Mouse (Mus musculus): ENCODE data around the gene Knl1.
"Not testable (repeated sequence)": the region's sequence is repeated elsewhere in the genome, so short reads cannot be mapped to it uniquely, and the experiment has no call there.

The Knl1 gene

DNA sequence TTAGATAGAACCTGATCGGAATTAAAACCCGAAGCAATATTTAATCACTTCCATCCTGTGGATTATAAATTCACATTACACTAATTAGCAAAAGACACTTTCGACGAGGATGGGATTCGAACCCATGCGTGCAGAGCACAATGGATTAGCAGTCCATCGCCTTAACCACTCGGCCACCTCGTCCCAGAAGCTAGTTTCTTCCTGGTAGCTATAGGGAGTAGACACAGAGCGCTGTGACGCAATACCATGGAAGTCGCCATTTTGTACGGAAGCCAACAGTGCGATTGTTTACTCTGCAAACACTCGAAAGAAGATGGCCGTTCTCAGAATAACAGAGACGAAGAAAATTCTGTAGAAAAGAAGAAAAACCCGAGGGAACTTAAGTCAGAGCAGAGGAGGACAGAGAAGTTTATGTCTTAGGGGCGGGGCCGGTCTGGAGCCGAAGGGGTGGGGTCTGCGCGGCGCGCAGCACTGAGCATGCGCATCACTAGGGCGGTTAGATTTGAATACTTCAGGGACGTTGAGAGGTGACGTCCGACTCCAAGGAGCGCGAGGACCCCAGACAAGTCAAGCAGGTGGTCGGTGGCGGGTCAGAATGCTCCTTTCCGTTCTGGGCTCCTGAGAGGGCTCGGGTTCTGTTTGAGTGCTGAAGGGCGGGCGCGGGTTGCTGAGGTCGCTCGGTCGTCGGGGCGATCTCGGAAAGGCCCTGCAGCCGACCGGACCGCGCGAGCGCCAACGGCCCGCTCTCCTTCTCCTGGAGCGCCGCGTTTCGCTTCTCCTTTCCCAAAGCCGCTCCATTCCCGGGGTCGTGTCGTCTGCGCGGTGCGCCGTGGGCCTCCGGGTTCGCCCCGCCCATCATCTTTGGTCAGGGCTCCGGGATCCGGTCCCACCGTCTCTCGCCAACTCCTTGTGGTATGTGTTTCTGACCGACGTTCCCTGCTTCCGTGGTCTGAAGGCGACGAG, at the start of gene Knl1:
TSS of gene Knl1 (plus strand) at position 471 of the 963 bp plus-strand sequence.
- peak; percentile 95 for DNase-seq (ENCODE audit: low read depth, low spot score)

DNA sequence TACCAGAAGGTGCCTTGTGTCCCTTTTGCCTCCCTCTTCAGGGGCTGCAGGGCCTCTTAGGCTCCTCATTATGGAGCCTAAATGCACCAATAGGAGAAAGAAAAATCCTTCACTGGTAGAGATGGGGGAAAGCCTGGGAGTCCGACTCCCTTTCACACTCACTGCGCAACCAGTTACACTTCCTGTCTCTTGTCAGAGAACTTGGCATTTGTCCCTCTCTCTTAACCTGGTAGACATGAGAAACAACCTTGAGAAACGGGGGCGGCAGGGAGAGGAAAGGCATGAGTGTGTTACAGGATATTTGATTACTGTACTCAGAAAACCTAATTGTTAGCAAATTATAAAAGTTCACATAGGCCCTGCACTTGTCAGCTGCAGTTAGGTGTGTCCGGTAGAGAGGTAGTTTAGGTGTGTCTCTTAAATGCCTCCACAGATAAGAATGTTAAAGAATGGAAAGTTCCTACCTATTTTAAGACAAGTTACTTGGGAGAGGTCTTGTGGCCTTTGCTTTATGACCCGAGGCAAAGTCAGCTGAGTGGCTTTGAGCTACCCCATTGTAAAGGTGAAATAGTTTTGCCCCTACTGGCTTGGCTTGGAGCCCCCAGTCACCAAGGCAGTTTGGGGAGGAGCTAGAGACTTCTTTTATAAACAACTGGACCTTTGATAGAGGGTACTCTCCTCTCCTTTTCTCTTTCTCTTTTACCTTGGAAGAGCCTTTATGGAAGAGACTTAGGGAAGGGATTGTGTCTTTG, 48.6 kb upstream of the Knl1 start:
- no peak for DNase-seq (ENCODE audit: low read depth, low spot score)

DNA sequence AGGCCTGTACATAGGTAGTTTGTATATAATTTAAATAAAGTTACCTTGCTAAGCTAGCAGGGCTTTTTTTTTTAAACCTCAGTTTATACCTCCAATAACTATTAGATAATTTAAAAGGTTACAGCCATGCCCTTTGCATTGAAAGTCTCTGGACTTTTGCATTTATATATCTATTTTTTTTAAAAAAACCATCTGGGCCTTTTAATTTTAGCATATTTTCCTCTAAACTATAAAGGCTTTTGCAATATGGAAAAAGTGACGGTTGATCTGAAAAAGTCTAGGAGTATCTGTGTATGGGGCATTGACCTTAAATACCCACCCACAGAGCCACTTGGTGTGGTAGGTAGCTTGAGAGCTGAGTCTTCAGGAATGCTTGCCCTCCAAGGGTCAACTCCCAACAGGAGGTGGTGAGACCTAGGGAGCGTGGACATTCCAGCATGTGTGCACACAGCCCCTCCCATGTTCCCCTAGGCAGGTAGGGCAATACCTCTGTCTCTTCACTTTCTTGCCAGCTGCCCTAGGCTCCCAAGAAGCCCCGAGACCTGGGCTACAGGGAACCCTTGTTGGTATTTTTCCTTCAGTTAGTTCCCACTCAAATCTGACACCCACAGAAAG, 47.8 kb upstream of the Knl1 start:
- DNase-seq (ENCODE audit: low read depth, low spot score): peak; percentile 23

DNA sequence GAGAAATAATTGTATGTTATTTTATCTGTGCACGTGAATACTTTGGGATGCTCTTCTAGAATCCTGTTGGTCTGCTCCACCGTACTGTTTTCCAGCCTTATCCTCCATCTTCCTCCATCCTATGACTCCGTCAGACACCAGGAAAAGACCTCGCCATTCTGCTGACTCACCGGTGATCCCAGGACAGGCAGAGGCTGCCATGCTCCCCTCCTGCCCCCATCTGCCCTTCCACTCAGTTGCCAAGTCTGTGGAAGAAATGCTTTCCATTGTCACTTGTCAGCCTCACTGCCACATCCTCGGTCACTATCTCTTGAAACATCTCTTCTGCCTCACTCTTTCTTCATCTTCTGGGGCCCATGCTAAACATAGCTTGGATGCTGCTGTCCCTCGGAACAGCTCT, 40.0 kb upstream of the Knl1 start:
- DNase-seq (ENCODE audit: low read depth, low spot score): no peak

DNA sequence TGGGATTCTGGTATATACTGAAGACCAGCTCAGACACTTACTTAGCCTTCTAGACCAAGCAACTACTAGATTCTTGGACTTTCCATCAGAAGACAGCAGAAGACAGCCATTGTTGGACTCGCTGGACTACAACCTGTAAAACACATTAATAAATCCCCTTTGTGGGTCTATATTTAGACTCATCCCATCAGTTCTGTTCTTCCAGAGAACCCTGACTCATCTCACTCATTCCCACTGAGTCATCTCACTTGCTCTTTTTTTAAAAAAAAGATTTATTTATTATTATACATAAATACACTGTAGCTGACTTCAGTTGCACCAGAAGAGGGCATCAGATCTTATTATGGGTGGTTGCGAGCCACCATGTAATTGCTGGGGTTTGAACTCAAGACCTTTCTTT, 37.5 kb upstream of the Knl1 start:
- DNase-seq (ENCODE audit: low read depth, low spot score): no peak

DNA sequence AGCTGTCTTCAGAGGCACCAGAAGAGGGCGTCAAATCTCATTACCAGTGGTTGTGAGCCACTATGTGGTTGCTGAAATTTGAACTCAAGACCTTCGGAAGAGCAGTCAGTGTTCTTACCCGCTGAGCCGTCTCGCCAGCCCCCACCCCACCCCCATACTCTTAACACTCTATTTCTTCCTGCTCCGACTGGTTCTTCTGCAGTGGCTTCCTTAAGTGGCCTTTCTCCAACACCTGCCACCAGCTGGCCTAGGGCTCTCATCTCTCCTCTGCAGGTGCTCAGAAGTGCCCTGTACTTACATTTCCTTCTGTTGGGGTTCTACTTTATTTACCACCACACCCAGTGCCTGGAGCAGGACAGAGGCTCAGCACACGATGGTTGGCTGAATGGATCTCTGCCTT, 31.9 kb upstream of the Knl1 start:
- no peak for DNase-seq (ENCODE audit: low read depth, low spot score)

DNA sequence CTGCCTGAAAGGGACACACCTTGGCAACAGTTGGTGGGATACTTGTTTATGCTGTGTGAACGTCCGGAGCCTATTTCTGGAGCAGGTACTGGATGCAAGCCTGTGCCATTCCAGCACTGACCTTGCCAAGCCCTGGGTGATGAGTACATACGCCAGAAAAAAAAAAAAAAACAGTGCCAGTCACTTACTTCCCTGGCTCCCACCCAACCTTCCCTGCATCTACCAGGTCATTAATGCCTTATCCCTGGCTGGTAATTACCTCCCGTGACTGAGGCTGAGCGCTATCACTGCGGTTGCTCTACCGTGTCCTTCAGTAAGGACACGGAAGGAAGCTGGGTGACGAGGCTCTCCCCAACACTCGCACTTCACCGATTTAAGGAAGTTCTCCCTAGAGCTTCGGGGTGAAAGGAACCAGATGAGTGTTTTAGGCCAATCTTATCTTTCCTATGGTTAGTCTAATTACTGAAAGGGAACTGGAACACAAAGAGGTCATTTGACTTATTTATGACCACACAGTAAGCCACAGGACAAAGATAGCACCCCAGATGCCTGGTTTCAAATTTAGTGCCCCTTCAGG, 31.2 kb upstream of the Knl1 start:
- no peak for DNase-seq (ENCODE audit: low read depth, low spot score)

DNA sequence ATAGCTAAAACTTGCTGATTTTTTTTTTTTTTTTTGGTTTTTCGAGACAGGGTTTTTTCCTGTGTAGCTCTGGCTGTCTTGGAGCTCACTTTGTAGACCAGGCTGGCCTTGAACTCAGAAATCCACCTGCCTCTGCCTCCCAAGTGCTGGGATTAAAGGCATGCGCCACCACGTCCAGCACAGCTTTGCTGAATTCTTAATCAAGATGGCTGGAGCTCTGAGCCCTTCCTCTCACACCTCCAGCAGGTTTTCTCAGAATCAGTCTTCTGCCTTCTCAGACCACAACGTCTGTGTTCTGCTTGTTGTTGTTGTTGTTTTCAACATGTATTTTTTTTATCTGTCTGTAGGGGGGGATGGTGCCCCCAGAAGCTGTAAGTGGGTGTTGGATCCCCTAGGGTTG, 30.6 kb upstream of the Knl1 start:
- DNase-seq (ENCODE audit: low read depth, low spot score): not testable (repeated sequence)

DNA sequence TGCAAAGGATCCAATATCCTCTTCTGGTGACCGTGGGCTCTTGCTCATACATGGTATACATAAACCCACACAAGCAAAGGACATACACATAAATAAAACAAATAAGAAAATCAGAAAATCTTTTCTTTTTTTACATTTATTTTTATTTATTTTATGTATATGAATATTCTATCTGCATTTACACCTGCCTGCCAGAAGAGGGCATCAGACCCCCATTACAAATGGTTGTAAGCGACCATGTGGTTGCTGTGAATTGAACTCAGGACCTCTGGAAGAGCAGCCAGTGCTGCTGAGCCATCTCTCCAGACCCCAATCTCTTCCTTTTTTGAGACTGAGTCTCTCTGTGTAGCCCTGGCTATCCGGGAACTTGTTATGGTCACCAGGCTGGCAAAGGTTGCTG, 29.3 kb upstream of the Knl1 start:
- no peak for DNase-seq (ENCODE audit: low read depth, low spot score)

DNA sequence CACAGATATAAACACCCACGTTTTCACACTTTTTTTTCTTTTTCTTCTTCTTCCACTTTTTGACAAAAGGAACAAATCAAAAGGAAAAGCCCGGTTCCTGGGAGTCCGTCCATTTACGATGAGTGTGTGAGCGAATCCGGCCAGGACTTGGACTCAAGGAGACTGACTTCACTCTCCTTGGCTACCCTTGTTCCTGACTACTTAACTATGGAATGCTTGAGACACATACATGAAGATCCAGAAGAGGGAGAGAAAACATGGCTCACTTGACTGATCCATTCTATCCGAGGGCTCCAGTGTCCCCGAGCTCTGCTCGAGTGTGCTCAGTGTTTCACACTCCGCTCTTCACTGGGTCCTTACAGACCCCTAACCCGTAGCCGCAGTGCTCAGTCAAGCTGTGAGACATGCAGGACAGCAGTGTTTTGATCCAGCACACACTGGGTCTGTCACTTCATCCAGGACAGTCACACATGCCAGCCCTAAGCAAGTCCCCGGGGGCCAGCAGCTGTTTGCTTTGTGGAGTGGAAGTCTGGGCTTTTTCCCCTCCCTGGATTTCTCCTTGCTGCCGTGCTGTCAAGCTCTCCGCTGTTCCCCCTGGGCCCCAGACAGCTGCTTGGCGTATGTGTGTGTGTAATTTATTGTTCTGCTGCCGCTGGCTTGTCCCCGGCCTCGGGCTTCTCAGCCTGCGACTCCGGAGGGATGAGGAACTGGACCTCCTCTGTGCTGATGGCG, 28.4 kb upstream of the Knl1 start:
- DNase-seq (ENCODE audit: low read depth, low spot score): no peak

DNA sequence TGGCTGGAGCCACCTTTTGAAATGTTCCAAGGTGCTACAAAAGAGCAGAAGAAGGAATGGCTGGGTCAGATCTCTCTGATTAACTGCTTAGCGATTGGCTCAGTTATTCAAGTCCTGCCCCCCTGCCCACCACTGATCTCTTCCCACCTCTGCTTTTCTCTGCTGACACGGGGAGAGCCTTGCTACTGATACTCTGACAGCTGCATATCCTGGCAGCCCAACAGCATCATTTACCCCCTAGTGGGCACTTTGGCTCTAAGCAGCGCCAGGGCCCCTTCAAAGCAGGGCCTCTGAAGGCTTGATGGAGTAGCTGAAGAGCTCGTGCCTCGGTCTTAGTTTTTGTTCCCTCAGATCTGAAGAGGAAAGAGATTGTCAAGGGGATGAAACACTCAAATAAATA, 27.8 kb upstream of the Knl1 start:
- DNase-seq (ENCODE audit: low read depth, low spot score): peak; percentile 58

DNA sequence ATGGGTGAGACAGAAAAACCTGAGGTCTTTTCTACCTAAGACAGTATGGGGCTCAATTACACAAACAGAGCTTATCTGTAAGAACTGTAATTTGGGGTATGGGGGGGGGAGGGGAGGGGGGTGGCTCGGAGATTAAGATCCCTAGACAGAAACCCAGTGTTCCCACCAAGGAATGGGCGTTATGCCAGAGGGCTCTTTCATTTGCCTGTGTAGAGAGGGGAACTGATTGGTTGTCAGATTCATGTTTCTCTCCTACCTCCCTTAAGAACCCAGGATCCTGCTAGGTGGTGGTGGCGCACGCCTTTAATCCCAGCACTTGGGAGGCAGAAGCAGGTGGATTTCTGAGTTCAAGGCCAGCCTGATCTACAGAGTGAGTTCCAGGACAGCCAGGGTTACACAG, 27.4 kb upstream of the Knl1 start:
- DNase-seq (ENCODE audit: low read depth, low spot score): no peak

DNA sequence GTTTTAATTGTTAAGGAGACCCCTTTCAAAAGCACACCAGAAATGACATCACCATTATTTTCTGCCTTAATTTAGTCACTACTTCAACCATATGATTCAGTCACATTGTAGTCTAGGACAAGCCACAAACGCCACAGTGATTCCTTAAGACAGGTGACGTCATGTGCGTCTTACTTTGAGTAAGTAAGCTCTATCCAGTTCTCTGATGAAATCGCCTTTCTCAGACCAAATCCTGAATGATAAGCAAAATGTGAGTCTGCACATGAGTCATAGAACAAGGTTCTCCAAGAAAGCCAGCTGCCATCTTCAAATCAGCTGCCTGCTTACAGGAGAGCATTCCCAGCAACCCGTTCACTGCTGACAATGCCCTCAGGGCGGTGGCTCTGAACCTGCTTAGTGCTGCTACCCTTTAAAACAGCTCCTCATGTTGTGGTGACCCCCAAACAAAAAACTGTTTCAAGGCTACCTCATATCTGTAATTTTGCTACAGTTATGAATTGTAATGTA, 23.7 kb upstream of the Knl1 start:
- DNase-seq (ENCODE audit: low read depth, low spot score): no peak

DNA sequence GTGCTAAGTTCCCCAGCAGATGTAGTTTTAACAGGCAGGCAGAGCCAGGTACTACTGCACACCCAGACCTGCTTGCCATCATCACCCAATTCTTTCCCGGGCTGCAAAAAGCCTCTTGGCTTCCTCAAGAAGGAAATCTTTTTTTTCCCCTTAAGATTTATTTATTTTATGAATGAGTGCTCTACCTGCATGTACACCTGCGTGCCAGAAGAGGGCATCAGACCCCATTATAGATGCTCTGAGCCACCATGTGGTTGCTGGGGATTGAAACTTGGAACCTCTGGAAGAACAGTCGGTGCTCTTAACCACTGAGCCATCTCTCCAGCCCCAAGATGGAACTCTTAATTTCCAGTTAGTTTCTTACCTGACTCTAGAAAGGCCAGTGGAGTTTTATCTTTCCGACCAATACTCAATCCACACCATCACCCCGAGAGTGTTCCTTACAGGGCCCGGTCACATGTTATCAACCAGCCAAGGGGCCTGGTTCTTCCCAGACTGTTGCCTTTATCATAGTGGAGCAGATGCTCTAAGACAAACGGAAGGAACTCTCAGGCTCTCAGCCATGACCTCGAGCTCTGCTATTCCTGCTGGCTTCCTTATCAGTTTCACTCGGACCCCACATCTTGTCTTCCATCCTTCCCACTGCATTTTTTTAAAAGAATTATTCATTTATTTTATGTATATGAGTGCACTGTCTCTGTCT, 22.2 kb upstream of the Knl1 start:
- DNase-seq (ENCODE audit: low read depth, low spot score): no peak

DNA sequence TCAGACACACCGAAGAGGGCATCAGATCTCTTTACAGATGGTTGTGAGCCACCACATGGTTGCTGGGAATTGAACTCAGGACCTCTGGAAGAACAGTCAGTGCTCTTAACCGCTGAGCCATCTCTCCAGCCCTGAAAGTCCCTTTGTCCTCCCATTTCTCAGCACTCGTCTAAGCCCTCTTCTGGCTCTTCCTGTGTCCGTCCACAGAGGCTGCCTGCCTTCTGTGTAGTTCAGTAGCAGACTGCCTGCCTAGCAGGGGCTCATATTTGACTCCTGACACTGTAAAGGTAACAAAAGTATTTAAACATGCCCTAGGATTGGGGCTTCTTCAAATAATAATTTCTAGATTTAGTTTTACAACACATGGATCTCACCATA, 21.7 kb upstream of the Knl1 start:
- no peak for DNase-seq (ENCODE audit: low read depth, low spot score)

DNA sequence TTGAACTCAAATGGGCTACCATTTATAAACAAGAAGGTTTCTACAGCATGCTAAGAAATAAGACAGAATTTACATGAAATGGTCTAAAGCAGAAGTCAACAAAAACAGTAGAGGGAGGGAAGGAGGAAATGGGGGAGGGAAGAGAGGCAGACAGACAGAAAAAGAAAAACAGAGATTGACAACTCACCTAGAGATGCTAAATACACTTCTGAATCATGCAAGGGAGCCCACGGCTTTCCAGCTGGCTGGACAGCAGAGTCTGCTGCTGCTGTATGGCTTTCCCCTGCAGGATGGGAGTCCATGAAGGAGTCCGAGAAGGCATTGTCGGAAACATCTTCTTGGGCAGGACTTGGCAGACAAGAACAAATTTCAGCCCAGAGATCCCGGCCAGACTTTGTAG, 20.0 kb upstream of the Knl1 start:
- no peak for DNase-seq (ENCODE audit: low read depth, low spot score)

DNA sequence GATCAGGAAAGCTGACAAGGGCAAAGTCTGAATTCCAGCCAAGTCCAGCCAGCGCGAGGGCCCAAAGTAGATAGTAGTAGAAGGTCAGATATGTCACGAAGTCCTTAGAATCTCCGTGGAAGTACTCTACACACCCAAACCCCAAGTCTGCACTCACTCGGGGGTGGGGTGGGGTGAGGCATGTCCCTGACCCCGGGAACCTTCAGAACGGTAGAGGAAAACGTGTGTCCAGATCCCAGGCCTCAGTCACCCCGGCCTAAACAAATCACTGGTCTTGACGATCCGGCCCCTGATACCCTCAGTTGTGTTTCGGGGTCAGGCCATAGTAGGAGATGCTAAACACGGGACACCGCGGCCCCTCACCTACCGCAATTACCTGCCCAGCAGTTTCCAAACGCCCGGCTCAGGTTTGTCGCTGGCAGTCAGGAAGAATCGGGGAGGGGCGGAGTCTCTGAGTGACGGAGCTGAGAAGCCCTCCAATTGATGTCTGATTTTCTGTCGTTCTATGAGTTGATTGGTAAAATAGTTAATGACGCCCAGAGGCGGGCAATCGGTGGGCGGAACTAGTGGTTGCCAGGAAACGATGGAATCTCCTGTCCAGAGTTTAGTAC, 17.9 kb upstream of the Knl1 start, which contains the start of gene Ccdc32:
TSS of gene Ccdc32 (minus strand) at position 453 of the 611 bp plus-strand sequence.
- DNase-seq (ENCODE audit: low read depth, low spot score): peak; percentile 93

DNA sequence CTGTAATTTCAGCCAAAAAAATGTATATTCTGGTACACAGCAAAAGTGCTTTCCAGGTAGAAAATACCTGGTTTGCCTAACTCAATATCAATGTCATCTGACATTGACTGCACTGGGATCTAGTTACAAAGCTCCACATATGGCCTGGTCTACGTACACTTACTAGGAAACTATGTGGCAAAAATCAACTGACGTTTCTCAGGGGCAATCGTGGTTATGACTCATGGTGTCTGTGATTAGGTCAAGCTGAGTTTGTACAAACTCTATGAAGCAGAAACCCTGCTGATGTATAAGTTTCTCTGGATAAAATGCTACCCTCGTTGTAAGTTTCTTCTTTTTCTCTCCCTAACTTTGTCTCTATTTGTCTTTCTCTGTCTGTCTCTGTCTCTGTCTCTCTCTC, 14.7 kb upstream of the Knl1 start:
- DNase-seq (ENCODE audit: low read depth, low spot score): no peak

DNA sequence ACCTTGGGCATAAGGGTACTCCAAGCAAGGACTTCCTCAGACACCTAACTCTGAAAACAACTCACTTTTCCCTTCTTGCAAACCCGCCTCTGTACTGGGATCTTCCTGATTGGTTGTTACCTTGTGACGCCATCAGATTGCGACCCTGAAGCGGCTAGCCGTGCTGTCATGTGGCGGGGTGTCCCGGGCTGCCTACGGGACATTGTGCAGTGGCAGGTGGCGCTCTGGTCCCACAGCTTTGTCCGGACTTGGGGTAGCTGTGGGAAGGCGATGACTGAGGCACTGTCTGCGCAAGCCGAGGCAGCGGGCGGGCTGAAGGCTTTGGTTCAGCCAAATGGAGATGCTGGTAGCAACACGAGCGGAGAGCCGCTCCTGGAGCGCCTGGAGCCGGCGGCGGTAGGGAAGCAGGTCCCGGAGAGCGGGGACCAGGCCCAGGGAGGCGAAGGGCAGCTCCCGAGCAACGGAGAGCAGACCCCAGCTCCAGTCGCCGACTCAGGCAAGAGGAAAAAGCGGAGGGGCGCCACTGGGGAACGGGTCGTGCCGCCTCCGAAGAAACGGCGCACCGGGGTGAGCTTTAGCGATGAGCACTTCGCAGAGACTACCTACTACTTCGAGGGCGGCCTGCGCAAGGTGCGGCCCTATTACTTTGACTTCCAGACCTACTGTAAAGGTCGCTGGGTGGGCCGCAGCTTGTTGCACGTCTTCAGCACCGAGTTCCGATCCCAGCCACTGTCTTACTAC, 12.1 kb upstream of the Knl1 start, which contains the start of gene Rpusd2:
TSS of gene Rpusd2 (plus strand) at position 135 of the 741 bp plus-strand sequence.
- DNase-seq (ENCODE audit: low read depth, low spot score): peak; percentile 98
